Comparison of ENCODE assay signal across 18 mouse cellular contexts in the genomic region with DNA sequence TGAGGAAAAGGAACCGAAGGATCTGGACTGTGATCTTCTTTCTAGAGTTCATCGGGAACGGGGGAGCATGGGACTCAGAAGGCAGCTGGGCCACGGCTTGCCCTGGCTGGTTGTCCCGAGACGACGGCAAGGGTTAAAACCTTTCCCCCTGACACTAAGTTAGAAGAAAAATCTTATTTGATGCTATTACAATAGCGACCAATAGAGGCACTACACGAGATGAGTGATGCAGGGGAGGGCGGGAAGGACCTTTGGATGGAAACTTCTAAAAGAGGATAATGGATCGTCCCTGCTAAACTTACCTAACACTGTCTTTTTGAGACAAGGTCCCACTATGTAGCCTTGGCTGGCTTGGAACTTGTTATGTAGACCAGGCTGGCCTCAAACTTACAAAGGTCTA. TPM values are rescaled to one million over a fixed set of nuclear protein-coding genes. Genes with fewer than 3 reads are reported as not detected.
DNase-seq lines count a peak whose midpoint lies in the region; ATAC-seq and TF ChIP-seq lines count a peak whose summit lies in the region.
"Had no signal": no experiment of that assay in that cellular context is flagged by ENCODE, and none has a peak within 500 bp of the region (broad histone marks: within the 10 kb centered on the region; RNA-seq: fewer than 3 reads in every experiment).

No protein-coding gene starts in this region.

- H3K9me3 ChIP-seq in forebrain, embryonic 10.5 days, result no peaks in the 10 kb centered on the region
- H3K9me3 ChIP-seq in forebrain, embryonic 13.5 days (replicated peaks), result no peaks in the 10 kb centered on the region
- H3K9me3 ChIP-seq in embryonic facial prominence, embryonic 10.5 days, result no peaks in the 10 kb centered on the region
- H3K9me3 ChIP-seq: liver, embryonic 13.5 days had no signal

- no peaks in the 10 kb centered on the region for H3K27me3 ChIP-seq in forebrain, embryonic 10.5 days (ENCODE audit: poor library complexity, severe bottlenecking)
- H3K27me3 ChIP-seq in forebrain, embryonic 13.5 days, result no peaks in the 10 kb centered on the region
- no peaks in the 10 kb centered on the region for H3K27me3 ChIP-seq in embryonic facial prominence, embryonic 10.5 days (replicated peaks; ENCODE audit: low read depth, poor library complexity, severe bottlenecking)

- no peak for ATAC-seq in forebrain, embryonic 13.5 days
- ATAC-seq: hindbrain, embryonic 16.5 days had no signal

- H3K36me3 ChIP-seq in forebrain, embryonic 10.5 days (replicated peaks), result no peaks in the 10 kb centered on the region
- no peaks in the 10 kb centered on the region for H3K36me3 ChIP-seq in forebrain, embryonic 13.5 days (ENCODE audit: poor library complexity, severe bottlenecking)
- no peaks in the 10 kb centered on the region for H3K36me3 ChIP-seq in embryonic facial prominence, embryonic 10.5 days (replicated peaks)
- H3K36me3 ChIP-seq: liver, embryonic 13.5 days had no signal

- H3K27ac ChIP-seq in forebrain, embryonic 10.5 days, result peak overlapping the region; percentile 44; the same call in 1 of the 2 replicates
- no peak overlapping the region for H3K27ac ChIP-seq in forebrain, embryonic 13.5 days
- no peak overlapping the region for H3K27ac ChIP-seq in layer of hippocampus, adult 2 months
- H3K27ac ChIP-seq in embryonic facial prominence, embryonic 10.5 days (replicated peaks), result peak overlapping the region; percentile 65
- H3K27ac ChIP-seq: liver, embryonic 13.5 days had no signal

- no peak overlapping the region for H3K9ac ChIP-seq in forebrain, embryonic 13.5 days
- H3K9ac ChIP-seq: liver, embryonic 13.5 days had no signal

- H3K4me3 ChIP-seq in forebrain, embryonic 10.5 days, result no peak overlapping the region
- no peak overlapping the region for H3K4me3 ChIP-seq in forebrain, embryonic 13.5 days
- no peak overlapping the region for H3K4me3 ChIP-seq in layer of hippocampus, adult 2 months
- no peak overlapping the region for H3K4me3 ChIP-seq in embryonic facial prominence, embryonic 10.5 days
- H3K4me3 ChIP-seq: liver, embryonic 13.5 days had no signal

- H3K4me2 ChIP-seq in forebrain, embryonic 13.5 days, result no peak overlapping the region
- H3K4me2 ChIP-seq: liver, embryonic 13.5 days; midbrain, embryonic 11.5 days had no signal

- DNase-seq in forebrain, embryonic 10.5 days (ENCODE audit: extremely low spot score, low spot score), result no peak
- DNase-seq in layer of hippocampus, adult 2 months (ENCODE audit: low spot score in 2 of 2), result no peak
- DNase-seq in layer of hippocampus, postnatal 36 days, result no peak
- no peak for DNase-seq in embryonic facial prominence, embryonic 10.5 days (ENCODE audit: low spot score)
- peak; percentile 45 for DNase-seq in retina, postnatal 1 day
- DNase-seq in right cerebral cortex, adult 18-20 months, result no peak
- no peak for DNase-seq in right cerebral cortex, postnatal 10 days (ENCODE audit: low spot score in 2 of 2)
- DNase-seq: adrenal gland, postnatal 10 days; cerebellum, adult 8-10 months; gastrocnemius, postnatal 36 days; heart, postnatal 10 days; left cerebral cortex, postnatal 4 days; liver, embryonic 13.5 days; lung, postnatal 14 days; right cerebral cortex, postnatal 25 days had no signal

- WGBS in forebrain, embryonic 10.5 days, result 69% methylated on average over 11 of the region's 11 CpGs
- WGBS in forebrain, embryonic 13.5 days, result 67% methylated on average over 11 of the region's 11 CpGs
- 65% methylated on average over 11 of the region's 11 CpGs for WGBS in embryonic facial prominence, embryonic 10.5 days

- peaks cover 27% of the 10 kb centered on the region for H3K4me1 ChIP-seq in forebrain, embryonic 10.5 days
- peaks cover 7% of the 10 kb centered on the region for H3K4me1 ChIP-seq in forebrain, embryonic 13.5 days
- peaks cover 28% of the 10 kb centered on the region for H3K4me1 ChIP-seq in embryonic facial prominence, embryonic 10.5 days
- H3K4me1 ChIP-seq: liver, embryonic 13.5 days had no signal

- peak; percentile 52 for TF ChIP-seq CTCF in layer of hippocampus, adult 2 months (conservative IDR thresholded peaks at IDR 0.05)

RNA-seq across cellular contexts. Expression of a gene that starts 10.8 kb away (rescaled TPM):
- 0.16 and 0.34 TPM in 2 replicates for polyA plus RNA-seq in forebrain, embryonic 10.5 days (2016; fragmentation: Nextera tagmentation; extraction: Ambion mirVana)
- polyA plus RNA-seq in forebrain, embryonic 13.5 days (2015; fragmentation: Nextera tagmentation; extraction: Ambion mirVana), result 0.26 TPM in 1 of 2 replicates, not detected in the other
- 1 to 10 TPM in 1 of 2 experiments, under 1 TPM in 1; 0.32 to 1.3 TPM for total RNA-seq in layer of hippocampus, adult 2 months (2021)
- 1 to 10 TPM in 1 of 2 experiments, under 1 TPM in 1; 0.70 to 1.2 TPM for total RNA-seq in layer of hippocampus, postnatal 36 days (2021)
- polyA plus RNA-seq in embryonic facial prominence, embryonic 10.5 days (2016; fragmentation: Nextera tagmentation; extraction: Ambion mirVana), result 0.19 and 0.40 TPM in 2 replicates
- total RNA-seq: heart, postnatal 10 days had no signal

RNA-seq across cellular contexts. Expression of a gene that starts 10.8 kb away (rescaled TPM):
- 54.3 and 56.6 TPM in 2 replicates for polyA plus RNA-seq in forebrain, embryonic 10.5 days (2016; fragmentation: Nextera tagmentation; extraction: Ambion mirVana)
- polyA plus RNA-seq in forebrain, embryonic 13.5 days (2015; fragmentation: Nextera tagmentation; extraction: Ambion mirVana), result 37.6 and 41.4 TPM in 2 replicates
- total RNA-seq in layer of hippocampus, adult 2 months (2021), result 10 to 100 TPM; 19.5 to 23.0 TPM
- 10 to 100 TPM; 19.2 to 25.2 TPM for total RNA-seq in layer of hippocampus, postnatal 36 days (2021)
- 41.3 and 45.7 TPM in 2 replicates for polyA plus RNA-seq in embryonic facial prominence, embryonic 10.5 days (2016; fragmentation: Nextera tagmentation; extraction: Ambion mirVana)

RNA-seq across cellular contexts. Expression of a gene that starts 21.0 kb away (rescaled TPM):
- 11.9 and 15.6 TPM in 2 replicates for polyA plus RNA-seq in forebrain, embryonic 10.5 days (2016; fragmentation: Nextera tagmentation; extraction: Ambion mirVana)
- polyA plus RNA-seq in forebrain, embryonic 13.5 days (2015; fragmentation: Nextera tagmentation; extraction: Ambion mirVana), result 4.1 and 5.2 TPM in 2 replicates
- under 1 TPM in 1 of 2 experiments, not detected in 1; 0.64 TPM for total RNA-seq in layer of hippocampus, adult 2 months (2021)
- total RNA-seq in layer of hippocampus, postnatal 36 days (2021), result 1 to 10 TPM in 1 of 2 experiments, under 1 TPM in 1; 0.92 to 2.0 TPM
- 18.9 and 22.0 TPM in 2 replicates for polyA plus RNA-seq in embryonic facial prominence, embryonic 10.5 days (2016; fragmentation: Nextera tagmentation; extraction: Ambion mirVana)
- total RNA-seq: gastrocnemius, postnatal 36 days had no signal

RNA-seq across cellular contexts. Expression of a gene that starts 47.8 kb away (rescaled TPM):
- 2.9 and 3.4 TPM in 2 replicates for polyA plus RNA-seq in forebrain, embryonic 10.5 days (2016; fragmentation: Nextera tagmentation; extraction: Ambion mirVana)
- polyA plus RNA-seq in forebrain, embryonic 13.5 days (2015; fragmentation: Nextera tagmentation; extraction: Ambion mirVana), result 3.4 and 3.6 TPM in 2 replicates
- not detected for total RNA-seq in layer of hippocampus, adult 2 months (2021)
- not detected for total RNA-seq in layer of hippocampus, postnatal 36 days (2021)
- 0.85 and 1.1 TPM in 2 replicates for polyA plus RNA-seq in embryonic facial prominence, embryonic 10.5 days (2016; fragmentation: Nextera tagmentation; extraction: Ambion mirVana)
- total RNA-seq: gastrocnemius, postnatal 36 days had no signal

Comparison
In these comparisons a context has a peak if more than half of its experiments do, and no peak if none do; other contexts are left out.
1. H3K27ac ChIP-seq: peak in forebrain, embryonic 10.5 days (single experiment) and embryonic facial prominence, embryonic 10.5 days (single experiment); none in forebrain, embryonic 13.5 days (single experiment) and layer of hippocampus, adult 2 months (single experiment).